Mouse (Mus musculus) heart, embryonic 14.5 days (tissue): ENCODE measurements at regions not wholly inside any gene's neighbourhood (a gene's known extent, or its start where the extent isn't known, plus 50 kb on each side); places are given as distances from the start of the nearest gene placed in this dataset.

ENCODE experiments used
- ATAC-seq: fragments of 200-750 bp; cut with Nextera tagmentation; 2 replicates; pipeline ENCODE4 v1.8.0; 2017; ENCODE audit warnings: low read depth, moderate TSS enrichment; ENCODE audit not compliant: insufficient number of reproducible peaks, insufficient read depth, low FRiP score
- H3K27ac ChIP-seq, 2 experiments: fragments of 200-500 bp in 1 of 2; fragments of 300-500 bp in 1 of 2; sonication (generic) in 1 of 2; replicated peaks in 1 of 2; 2 replicates each; pipeline ENCODE4 v1.5.1; 2012 to 2014; ENCODE audit warnings: low read depth in 2 of 2, low read length in 2 of 2, control low read depth in 1 of 2, mild to moderate bottlenecking in 1 of 2, mixed read lengths in 1 of 2; ENCODE audit not compliant: control insufficient read depth in 1 of 2, insufficient read depth in 1 of 2
- H3K27me3 ChIP-seq: fragments of 300-500 bp; sonication (generic); 2 replicates; pipeline ENCODE4 v1.6.1; 2014; ENCODE audit warnings: mild to moderate bottlenecking, low read length, control low read depth; ENCODE audit not compliant: control insufficient read depth, insufficient read depth
- H3K36me3 ChIP-seq: fragments of 300-500 bp; sonication (generic); 2 replicates; pipeline ENCODE4 v1.6.1; 2014; ENCODE audit warnings: mild to moderate bottlenecking, control low read depth, low read length, mixed read lengths; ENCODE audit not compliant: control insufficient read depth, insufficient read depth
- H3K4me1 ChIP-seq, 2 experiments: fragments of 200-500 bp in 1 of 2; fragments of 300-500 bp in 1 of 2; sonication (generic) in 1 of 2; 2 replicates each; pipeline ENCODE4 v1.6.1; 2012 to 2014; ENCODE audit warnings: low read length in 2 of 2, control low read depth in 1 of 2, mixed read lengths in 1 of 2; ENCODE audit not compliant: control insufficient read depth in 2 of 2, insufficient read depth in 2 of 2
- H3K4me2 ChIP-seq: fragments of 300-500 bp; sonication (generic); 2 replicates; pipeline ENCODE4 v1.6.1; 2014; ENCODE audit warnings: mild to moderate bottlenecking, low read length
- H3K4me3 ChIP-seq, 2 experiments: fragments of 200-500 bp in 1 of 2; fragments of 300-500 bp in 1 of 2; sonication (generic) in 1 of 2; 2 replicates each; pipeline ENCODE4 v1.5.1; 2012 to 2014; ENCODE audit warnings: low read length in 2 of 2, mild to moderate bottlenecking in 2 of 2, control low read depth in 1 of 2, low read depth in 1 of 2, moderate library complexity in 1 of 2; ENCODE audit not compliant: control insufficient read depth in 1 of 2, insufficient read depth in 1 of 2
- H3K9ac ChIP-seq: fragments of 300-500 bp; sonication (generic); 2 replicates; pipeline ENCODE4 v1.6.1; 2014; ENCODE audit warnings: mild to moderate bottlenecking, low read length
- H3K9me3 ChIP-seq: fragments of 300-500 bp; sonication (generic); 2 replicates; pipeline ENCODE4 v1.6.1; 2016; ENCODE audit warnings: low read length, control low read depth; ENCODE audit not compliant: control insufficient read depth
- WGBS: fragments of 180-500 bp; shearing (Covaris S2); extraction: QIAGEN DNeasy Blood & Tissue Kit; methylation state at CpG from one replicate; pipeline ENCODE4 v1.1.7; 2014; 5-methylcytosine and 5-hydroxymethylcytosine counted together

GRCm38 (mm10) chr17:83044515-83044914 is 170.6 kb upstream of the Pkdcc start:
- no peak for ATAC-seq
- 80% methylated on average over 6 of the region's 6 CpGs for WGBS
- H3K4me3 ChIP-seq, result no peak overlapping the region
- no peaks in the 10 kb centered on the region for H3K9me3 ChIP-seq
- H3K36me3 ChIP-seq, result no peaks in the 10 kb centered on the region
- peaks cover 0 to 4% of the 10 kb centered on the region in 2 experiments for H3K4me1 ChIP-seq
- H3K27me3 ChIP-seq, result no peaks in the 10 kb centered on the region
- no peak overlapping the region for H3K9ac ChIP-seq
- no peak overlapping the region for H3K27ac ChIP-seq
- no peak overlapping the region for H3K4me2 ChIP-seq

DNA sequence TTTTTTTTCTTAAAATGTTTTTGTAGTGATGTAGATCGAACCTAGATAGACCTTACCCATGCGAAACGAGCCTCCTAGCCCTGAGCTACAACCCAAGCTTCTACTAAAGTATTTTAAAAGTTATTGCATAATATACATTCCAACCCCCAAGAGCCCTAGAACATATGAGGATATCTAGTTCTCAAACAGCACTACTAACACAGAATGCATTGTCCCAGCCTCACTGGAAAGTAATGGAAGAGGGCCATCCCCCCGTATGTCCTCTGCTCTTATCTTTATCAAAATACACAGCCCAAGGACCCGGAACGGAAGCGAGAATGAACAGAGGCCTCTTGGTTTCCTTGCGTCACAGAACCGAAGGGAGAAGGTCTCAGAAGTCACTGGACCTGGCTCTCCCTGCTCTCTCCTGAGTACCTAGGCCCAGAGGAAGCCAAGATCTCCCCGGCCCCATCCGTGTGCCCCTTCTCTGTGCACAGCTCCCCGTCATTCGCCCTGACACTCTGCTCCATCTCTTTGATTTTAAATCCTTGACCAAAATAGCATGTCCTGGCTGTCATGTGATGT is 165.0 kb upstream of the Pkdcc start:
- WGBS, result 38% methylated on average over 13 of the region's 13 CpGs

GRCm38 (mm10) chr17:83050591-83051197 is 164.4 kb upstream of the Pkdcc start:
- no peak for ATAC-seq
- 86% methylated on average over 11 of the region's 11 CpGs for WGBS
- Histone ChIP-seq H3K4me2 (no peak overlapping the region), H3K27me3 (no peaks in the 10 kb centered on the region), H3K4me1 (peaks cover 6 to 18% of the 10 kb centered on the region in 2 experiments), H3K9ac (no peak overlapping the region), H3K4me3 (no peak overlapping the region), H3K27ac (peak overlapping the region; percentile 28 to 30; a peak in 1 of 4 replicates), H3K9me3 (0 out of 2 replicates have a peak, but pooled peaks cover 2% of the 10 kb centered on the region), H3K36me3 (no peaks in the 10 kb centered on the region)

More for the DNA sequence above, 165.0 kb upstream of the Pkdcc start:
- H3K27ac ChIP-seq, result peak overlapping the region in 1 of 2 experiments; percentile 30; a peak in 1 of 4 replicates
- no peak overlapping the region for H3K9ac ChIP-seq
- no peaks in the 10 kb centered on the region for H3K36me3 ChIP-seq
- H3K27me3 ChIP-seq, result no peaks in the 10 kb centered on the region
- H3K9me3 ChIP-seq, result 0 out of 2 replicates have a peak, but pooled peaks cover 2% of the 10 kb centered on the region
- H3K4me1 ChIP-seq, result peaks cover 6 to 18% of the 10 kb centered on the region in 2 experiments
- H3K4me2 ChIP-seq, result no peak overlapping the region
- no peak overlapping the region for H3K4me3 ChIP-seq
- ATAC-seq, result 0 out of 2 replicates have a peak, but pooled peaks have one; percentile 24

DNA sequence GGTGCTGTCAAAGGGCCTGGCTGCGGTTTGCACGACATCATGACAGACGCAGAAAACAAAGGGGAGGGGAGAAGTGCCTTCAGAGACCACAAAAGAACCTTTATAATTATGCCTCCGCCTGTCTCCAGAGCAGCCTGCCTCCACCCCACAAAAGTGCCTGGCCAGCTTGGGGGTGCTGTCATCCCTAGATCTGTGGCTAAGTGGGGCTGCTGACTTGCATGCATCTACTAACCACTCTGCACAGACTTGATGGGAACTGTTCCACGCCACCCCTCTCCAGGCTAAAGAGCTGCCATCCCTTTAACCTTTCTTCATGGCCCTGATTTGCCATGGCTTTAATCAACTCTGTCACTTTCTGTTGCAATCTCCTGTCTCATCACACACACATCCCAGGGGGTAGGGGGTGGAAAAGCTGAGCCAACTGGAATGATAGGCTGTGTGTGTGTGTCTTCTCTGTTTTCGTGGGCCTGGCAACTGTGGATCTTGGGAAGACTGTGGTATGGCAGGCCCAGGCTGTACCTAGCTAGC is 162.4 kb upstream of the Pkdcc start:
- H3K4me2 ChIP-seq, result no peak overlapping the region
- H3K27ac ChIP-seq, result no peak overlapping the region
- H3K4me1 ChIP-seq, result peaks cover 6 to 18% of the 10 kb centered on the region in 2 experiments
- no peaks in the 10 kb centered on the region for H3K27me3 ChIP-seq
- H3K9ac ChIP-seq, result no peak overlapping the region
- H3K9me3 ChIP-seq, result 0 out of 2 replicates have a peak, but pooled peaks cover 2% of the 10 kb centered on the region
- ATAC-seq, result no peak
- H3K4me3 ChIP-seq, result no peak overlapping the region
- no peaks in the 10 kb centered on the region for H3K36me3 ChIP-seq
- 57% methylated on average over 6 of the region's 6 CpGs for WGBS

- Histone ChIP-seq H3K4me3 (no peak overlapping the region), H3K9me3 (0 out of 2 replicates have a peak, but pooled peaks cover 2% of the 10 kb centered on the region), H3K27me3 (no peaks in the 10 kb centered on the region), H3K9ac (no peak overlapping the region), H3K4me1 (no peaks in the 10 kb centered on the region), H3K27ac (no peak overlapping the region), H3K4me2 (no peak overlapping the region), H3K36me3 (no peaks in the 10 kb centered on the region)
- 35% methylated on average over 3 of the region's 3 CpGs for WGBS
- no peak for ATAC-seq
These were observed 157.3 kb upstream of the Pkdcc start for GRCm38 (mm10) chr17:83057832-83058231.

GRCm38 (mm10) chr17:83061843-83062242 is 153.2 kb upstream of the Pkdcc start:
- H3K9me3 ChIP-seq, result no peaks in the 10 kb centered on the region
- H3K36me3 ChIP-seq, result no peaks in the 10 kb centered on the region
- ATAC-seq, result no peak
- H3K4me3 ChIP-seq, result no peak overlapping the region
- H3K27ac ChIP-seq, result no peak overlapping the region
- H3K4me2 ChIP-seq, result no peak overlapping the region
- no peaks in the 10 kb centered on the region for H3K27me3 ChIP-seq
- no peak overlapping the region for H3K9ac ChIP-seq
- H3K4me1 ChIP-seq, result no peaks in the 10 kb centered on the region; a peak in 1 of 4 replicates
- WGBS, result 76% methylated on average over 6 of the region's 6 CpGs

GRCm38 (mm10) chr17:83063848-83064247 is 151.2 kb upstream of the Pkdcc start:
- 39% methylated on average over 4 of the region's 4 CpGs for WGBS
- H3K36me3 ChIP-seq, result no peaks in the 10 kb centered on the region
- H3K4me1 ChIP-seq, result peaks cover 4 to 5% of the 10 kb centered on the region in 2 experiments
- no peak overlapping the region for H3K27ac ChIP-seq
- no peak overlapping the region for H3K4me2 ChIP-seq
- no peak for ATAC-seq
- no peak overlapping the region for H3K9ac ChIP-seq
- H3K27me3 ChIP-seq, result no peaks in the 10 kb centered on the region
- no peaks in the 10 kb centered on the region for H3K9me3 ChIP-seq
- H3K4me3 ChIP-seq, result no peak overlapping the region
